Mouse (Mus musculus) cerebellum, postnatal 25 days (tissue): ENCODE results near the gene St3gal3.

Experiments used
- DNase-seq, 2 experiments: peaks; one replicate each; pipeline ENCODE4 v3.0.0; 2021; ENCODE audit warnings: mixed read lengths in 2 of 2

St3gal3 gene

GRCm38 (mm10) chr4:118049606-118050302 is 85.0 kb downstream of the St3gal3 start:
- DNase-seq, result no peak

GRCm38 (mm10) chr4:118044510-118044909 is 90.2 kb downstream of the St3gal3 start:
- no peak for DNase-seq

- no peak for DNase-seq
Measured at GRCm38 (mm10) chr4:118043331-118044002, 91.2 kb downstream of the St3gal3 start.

GRCm38 (mm10) chr4:118042671-118043320 is 91.9 kb downstream of the St3gal3 start:
- no peak for DNase-seq

GRCm38 (mm10) chr4:118041145-118041544 is 93.6 kb downstream of the St3gal3 start:
- no peak for DNase-seq

- DNase-seq, result no peak
Measured at GRCm38 (mm10) chr4:118040650-118041049, 94.1 kb downstream of the St3gal3 start.

GRCm38 (mm10) chr4:118039964-118040363 is 94.8 kb downstream of the St3gal3 start:
- no peak for DNase-seq

- no peak for DNase-seq
Measured at GRCm38 (mm10) chr4:118038023-118038422, 96.7 kb downstream of the St3gal3 start.

GRCm38 (mm10) chr4:118037406-118037805 is 97.3 kb downstream of the St3gal3 start:
- no peak for DNase-seq

GRCm38 (mm10) chr4:118036531-118036930 is 98.2 kb downstream of the St3gal3 start:
- no peak for DNase-seq

GRCm38 (mm10) chr4:118035090-118035489 is 99.6 kb downstream of the St3gal3 start:
- DNase-seq, result no peak

- no peak for DNase-seq
Measured at GRCm38 (mm10) chr4:118033026-118033425, 101.7 kb downstream of the St3gal3 start.

- no peak for DNase-seq
Measured at GRCm38 (mm10) chr4:118031776-118032170, 102.9 kb downstream of the St3gal3 start.

- peak; percentile 29 to 42 for DNase-seq
Measured at GRCm38 (mm10) chr4:118031132-118031775, 103.5 kb downstream of the St3gal3 start.

GRCm38 (mm10) chr4:118030330-118030729 is 104.4 kb downstream of the St3gal3 start:
- no peak for DNase-seq

GRCm38 (mm10) chr4:118029892-118030291 is 104.8 kb downstream of the St3gal3 start:
- no peak for DNase-seq

- no peak for DNase-seq
Measured at GRCm38 (mm10) chr4:118028994-118029393, 105.7 kb downstream of the St3gal3 start.

GRCm38 (mm10) chr4:118025931-118026330 is 108.8 kb downstream of the St3gal3 start:
- DNase-seq, result no peak

- no peak for DNase-seq
Measured at GRCm38 (mm10) chr4:118025381-118025780, 109.3 kb downstream of the St3gal3 start.

- DNase-seq, result no peak
Measured at GRCm38 (mm10) chr4:118022811-118023210, 111.9 kb downstream of the St3gal3 start.

GRCm38 (mm10) chr4:118022406-118022805 is 112.3 kb downstream of the St3gal3 start:
- DNase-seq, result no peak

GRCm38 (mm10) chr4:118019640-118020039 is 115.1 kb downstream of the St3gal3 start:
- DNase-seq, result no peak

- DNase-seq, result no peak
Measured at GRCm38 (mm10) chr4:118019218-118019617, 115.5 kb downstream of the St3gal3 start.
